ENCODE assay signal across 14 mouse cellular contexts in genomic region chr12:99342160-99342559, GRCm38 (mm10).
A peak's percentile ranks its signal among the peaks of the same experiment; 100 is the strongest.
DNase-seq lines count a peak whose midpoint lies in the region; ATAC-seq lines count a peak whose summit lies in the region.
"Had no signal": no experiment of that assay in that cellular context is flagged by ENCODE, and none has a peak within 500 bp of the region (broad histone marks: within the 10 kb centered on the region; RNA-seq: fewer than 3 reads in every experiment).

No protein-coding gene starts in this region.

- no peaks in the 10 kb centered on the region for H3K9me3 ChIP-seq in forebrain, embryonic 10.5 days
- H3K9me3 ChIP-seq in forebrain, embryonic 14.5 days (replicated peaks; ENCODE audit: control insufficient read depth, low read length): no peaks in the 10 kb centered on the region
- no peaks in the 10 kb centered on the region for H3K9me3 ChIP-seq in lung, embryonic 16.5 days (ENCODE audit: control insufficient read depth, low read length)
- H3K9me3 ChIP-seq in hindbrain, embryonic 13.5 days: no peaks in the 10 kb centered on the region

- no peaks in the 10 kb centered on the region for H3K27me3 ChIP-seq in forebrain, embryonic 10.5 days (ENCODE audit: poor library complexity, severe bottlenecking)
- H3K27me3 ChIP-seq in forebrain, embryonic 14.5 days (replicated peaks; ENCODE audit: control insufficient read depth, insufficient read depth, low read length): no peaks in the 10 kb centered on the region
- H3K27me3 ChIP-seq in lung, embryonic 16.5 days (ENCODE audit: control insufficient read depth, insufficient read depth, low read depth, low read length): no peaks in the 10 kb centered on the region
- H3K27me3 ChIP-seq in hindbrain, embryonic 13.5 days: no peaks in the 10 kb centered on the region

- H3K4me3 ChIP-seq in forebrain, embryonic 10.5 days: no peak overlapping the region; the same call in 1 of the 2 replicates
- H3K4me3 ChIP-seq in forebrain, embryonic 14.5 days (ENCODE audit: low read depth, low read length): no peak overlapping the region
- H3K4me3 ChIP-seq in lung, embryonic 16.5 days (ENCODE audit: low read length): no peak overlapping the region
- no peak overlapping the region for H3K4me3 ChIP-seq in hindbrain, embryonic 13.5 days

- DNase-seq in forebrain, embryonic 10.5 days (ENCODE audit: extremely low spot score, low spot score): no peak
- no peak for DNase-seq in forebrain, embryonic 14.5 days (ENCODE audit: low spot score)
- no peak for DNase-seq in lung, postnatal 14 days
- DNase-seq in retina, postnatal 1 day: peak; percentile 75
- DNase-seq in kidney, adult 9 months: no peak
- DNase-seq in cerebellum, postnatal 14 days: no peak
- DNase-seq: adrenal gland, adult 2 months; cerebellum, adult 11-12 months; gastrocnemius, postnatal 36 days; heart, postnatal 36 days; kidney, postnatal 14 days; spleen, adult 18-20 months had no signal

- H3K4me2 ChIP-seq in forebrain, embryonic 14.5 days (ENCODE audit: low read length): no peak overlapping the region
- H3K4me2 ChIP-seq in lung, embryonic 16.5 days (ENCODE audit: low read depth, low read length): no peak overlapping the region
- H3K4me2 ChIP-seq in hindbrain, embryonic 13.5 days: no peak overlapping the region

- H3K36me3 ChIP-seq in forebrain, embryonic 10.5 days (replicated peaks): peaks cover 24% of the 10 kb centered on the region
- H3K36me3 ChIP-seq in forebrain, embryonic 14.5 days (ENCODE audit: control insufficient read depth, insufficient read depth, low read length): 0 out of 2 replicates have a peak, but pooled peaks cover 4% of the 10 kb centered on the region
- 0 out of 2 replicates have a peak, but pooled peaks cover 3% of the 10 kb centered on the region for H3K36me3 ChIP-seq in lung, embryonic 16.5 days (ENCODE audit: control insufficient read depth, insufficient read depth, low read length)
- no peaks in the 10 kb centered on the region for H3K36me3 ChIP-seq in hindbrain, embryonic 13.5 days

- WGBS in forebrain, embryonic 10.5 days: 8% methylated on average over 3 of the region's 3 CpGs
- WGBS in forebrain, embryonic 14.5 days: 7% methylated on average over 3 of the region's 3 CpGs
- 13% methylated on average over 3 of the region's 3 CpGs for WGBS in lung, embryonic 16.5 days
- 7% methylated on average over 3 of the region's 3 CpGs for WGBS in hindbrain, embryonic 13.5 days

- peak overlapping the region; percentile 46 for H3K27ac ChIP-seq in forebrain, embryonic 10.5 days
- no peak overlapping the region; the same call in 1 of the 2 replicates for H3K27ac ChIP-seq in forebrain, embryonic 14.5 days (ENCODE audit: low read depth, low read length)
- 0 out of 2 replicates have a peak overlapping the region, but pooled peaks have one; percentile 7 for H3K27ac ChIP-seq in lung, embryonic 16.5 days (ENCODE audit: low read length)
- H3K27ac ChIP-seq in hindbrain, embryonic 13.5 days: peak overlapping the region; percentile 88

- no peak for ATAC-seq in forebrain, embryonic 14.5 days
- peak; percentile 39; the same call in 1 of the 2 replicates for ATAC-seq in lung, embryonic 16.5 days (ENCODE audit: low read depth)
- ATAC-seq in hindbrain, embryonic 13.5 days (ENCODE audit: low FRiP score): no peak

- peaks cover 83% of the 10 kb centered on the region for H3K4me1 ChIP-seq in forebrain, embryonic 10.5 days
- H3K4me1 ChIP-seq in forebrain, embryonic 14.5 days (ENCODE audit: control insufficient read depth, insufficient read depth, low read length): peaks cover 39% of the 10 kb centered on the region
- H3K4me1 ChIP-seq in lung, embryonic 16.5 days (replicated peaks; ENCODE audit: control insufficient read depth, insufficient read depth, low read length): peaks cover 22% of the 10 kb centered on the region
- H3K4me1 ChIP-seq in hindbrain, embryonic 13.5 days (replicated peaks): peaks cover 72% of the 10 kb centered on the region

- no peak overlapping the region for H3K9ac ChIP-seq in forebrain, embryonic 14.5 days (ENCODE audit: low read length)
- H3K9ac ChIP-seq in lung, embryonic 16.5 days (ENCODE audit: low read length): no peak overlapping the region
- no peak overlapping the region for H3K9ac ChIP-seq in hindbrain, embryonic 13.5 days
